Mouse (Mus musculus) kidney, embryonic 16.5 days (tissue): ENCODE results near the gene Pde4a. TPM values are rescaled to one million over a fixed set of nuclear protein-coding genes. Genes with fewer than 3 reads are reported as not detected.
A peak's percentile ranks its signal among the peaks of the same experiment; 100 is the strongest.

Experiments used
- ATAC-seq: fragments of 200-750 bp; cut with Nextera tagmentation; 2 replicates; pipeline ENCODE4 v1.8.0; 2017; ENCODE audit warnings: moderate TSS enrichment; ENCODE audit not compliant: low FRiP score, low TSS enrichment
- H3K27ac ChIP-seq: fragments of 300-500 bp; sonication (generic); 2 replicates; pipeline ENCODE4 v1.5.1; 2014; ENCODE audit warnings: low read length
- H3K27me3 ChIP-seq: fragments of 300-500 bp; sonication (generic); 2 replicates; pipeline ENCODE4 v1.6.1; 2014; ENCODE audit warnings: low read length, control low read depth, mixed read lengths; ENCODE audit not compliant: insufficient read depth
- H3K36me3 ChIP-seq: fragments of 300-500 bp; sonication (generic); 2 replicates; pipeline ENCODE4 v1.6.1; 2014; ENCODE audit warnings: low read length, control low read depth, mixed read lengths; ENCODE audit not compliant: insufficient read depth
- H3K4me1 ChIP-seq: fragments of 300-500 bp; sonication (generic); 2 replicates; pipeline ENCODE4 v1.6.1; 2014; ENCODE audit warnings: low read length, control low read depth, mixed read lengths; ENCODE audit not compliant: insufficient read depth
- H3K4me2 ChIP-seq: fragments of 300-500 bp; sonication (generic); replicated peaks from 2 replicates; pipeline ENCODE4 v1.6.1; 2014; ENCODE audit warnings: low read depth, low read length
- H3K4me3 ChIP-seq: fragments of 300-500 bp; sonication (generic); 2 replicates; pipeline ENCODE4 v1.5.1; 2014; ENCODE audit warnings: mild to moderate bottlenecking, low read length
- H3K9ac ChIP-seq: fragments of 300-500 bp; sonication (generic); replicated peaks from 2 replicates; pipeline ENCODE4 v1.6.1; 2014; ENCODE audit warnings: low read length
- H3K9me3 ChIP-seq: fragments of 300-500 bp; sonication (generic); 2 replicates; pipeline ENCODE4 v1.6.1; 2016; ENCODE audit warnings: low read length, control low read depth
- WGBS: fragments of 180-500 bp; shearing (Covaris S2); extraction: QIAGEN DNeasy Blood & Tissue Kit; methylation state at CpG from one replicate; pipeline ENCODE4 v1.1.7; 2014; 5-methylcytosine and 5-hydroxymethylcytosine counted together
- polyA plus RNA-seq: library from polyadenylated mRNA; unstranded; fragments of >200 nt; fragmentation: Nextera tagmentation; extraction: Ambion mirVana; gene quantifications from 2 replicates; pipeline ENCODE4 v1.2.1, GENCODE M21; 2015

Pde4a gene
- polyA plus RNA-seq, 1 experiment from 2014 or later, result 14.3 TPM

DNA sequence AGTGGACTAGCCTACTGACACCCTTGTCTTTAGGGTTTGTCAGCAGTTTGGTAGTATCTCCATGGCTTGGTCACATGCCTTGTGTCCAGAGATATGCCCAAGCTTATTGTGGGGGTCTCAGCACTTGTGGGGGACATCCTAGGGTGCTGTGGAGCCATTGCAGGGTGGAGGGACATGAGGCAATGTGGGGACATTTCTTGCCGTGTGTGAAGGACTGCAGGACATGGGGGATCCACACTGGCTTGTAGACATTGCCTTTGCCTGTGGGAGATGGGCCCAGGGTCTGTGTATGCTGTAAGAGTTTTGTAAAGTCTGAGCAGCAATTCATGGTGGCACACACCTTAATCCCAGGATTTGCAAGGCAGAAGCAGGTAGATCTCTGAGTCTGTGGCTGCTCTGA lies 15.3 kb downstream of the Pde4a start:
- Histone ChIP-seq H3K4me3 (no peak overlapping the region), H3K27me3 (no peaks in the 10 kb centered on the region), H3K9me3 (no peaks in the 10 kb centered on the region), H3K4me2 (no peak overlapping the region), H3K4me1 (peaks cover 29% of the 10 kb centered on the region), H3K36me3 (no peaks in the 10 kb centered on the region), H3K27ac (0 out of 2 replicates have a peak overlapping the region, but pooled peaks have one; percentile 22), H3K9ac (0 out of 2 replicates have a peak overlapping the region, but pooled peaks have one; percentile 73)
- no peak for ATAC-seq
- 62% methylated on average over 1 of the region's 1 CpGs for WGBS

DNA sequence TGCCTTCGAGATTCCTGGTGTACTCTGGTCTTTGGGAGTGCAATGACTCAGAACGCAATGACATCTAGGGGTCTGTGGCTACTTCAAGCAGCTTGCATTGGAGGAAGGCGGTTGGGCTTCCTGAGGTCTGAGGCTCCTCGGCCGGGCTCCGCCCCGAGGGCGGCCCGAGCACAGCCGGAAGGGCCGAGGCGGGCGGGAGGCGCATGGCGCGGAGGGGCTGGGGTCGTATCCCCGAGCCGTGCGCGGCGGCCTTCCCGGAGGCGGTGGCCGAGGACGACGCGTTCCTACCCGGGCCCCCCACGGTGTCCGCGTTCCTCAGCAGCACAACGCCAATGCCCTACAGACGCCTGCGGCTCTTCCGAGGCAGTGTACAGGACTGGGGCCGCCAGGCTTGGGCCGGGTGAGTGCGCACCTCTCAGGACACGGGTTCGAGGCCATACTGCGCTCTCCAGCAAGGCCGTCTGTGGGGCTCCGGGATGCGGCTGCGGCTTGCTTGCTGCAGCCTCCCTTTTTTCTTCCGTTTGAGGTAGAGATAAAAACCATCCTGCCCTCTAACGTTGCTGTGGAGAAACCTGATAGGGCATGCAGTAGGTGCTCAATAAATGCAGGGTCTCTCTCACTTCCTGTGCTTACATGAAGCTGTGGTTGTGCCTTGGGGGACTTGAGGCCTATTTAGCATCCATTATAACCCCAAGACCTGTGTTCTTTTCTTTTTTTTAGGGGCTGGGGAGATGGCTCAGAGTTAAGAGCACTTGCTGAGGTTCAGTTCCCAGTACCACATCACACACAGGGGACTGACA lies 16.1 kb downstream of the Pde4a start:
- Histone ChIP-seq H3K27ac (peak overlapping the region; percentile 13; the same call in 1 of the 2 replicates), H3K4me3 (peak overlapping the region; percentile 54), H3K9me3 (no peaks in the 10 kb centered on the region), H3K27me3 (no peaks in the 10 kb centered on the region), H3K4me1 (peaks cover 29% of the 10 kb centered on the region), H3K9ac (peak overlapping the region; percentile 73), H3K4me2 (peak overlapping the region; percentile 70), H3K36me3 (no peaks in the 10 kb centered on the region)
- WGBS, result 7% methylated on average over 44 of the region's 48 CpGs
- peak; percentile 73 for ATAC-seq

DNA sequence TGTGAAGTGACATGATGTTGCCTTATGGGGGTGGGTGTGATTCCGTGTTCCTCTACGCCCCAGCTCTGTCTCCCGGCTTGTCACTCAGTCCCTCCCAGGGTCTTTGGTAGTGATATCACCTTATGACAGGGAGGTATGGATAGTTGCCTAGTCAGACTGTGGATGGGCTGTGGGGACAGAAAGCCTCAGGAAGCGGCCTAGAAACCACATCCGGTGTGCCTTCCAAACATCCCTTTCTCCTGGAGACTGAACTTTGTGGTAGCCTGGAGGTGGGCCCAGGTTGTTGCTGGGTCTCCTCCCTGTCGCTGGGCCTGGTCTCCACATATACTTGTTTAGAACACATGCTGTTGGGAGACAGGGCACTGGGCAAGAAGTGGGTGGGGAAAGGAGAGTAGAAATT lies 17.9 kb downstream of the Pde4a start:
- H3K4me3 ChIP-seq, result no peak overlapping the region
- no peaks in the 10 kb centered on the region for H3K27me3 ChIP-seq
- H3K27ac ChIP-seq, result no peak overlapping the region
- no peak for ATAC-seq
- peak overlapping the region; percentile 63; the same call in 1 of the 2 replicates for H3K4me2 ChIP-seq
- no peaks in the 10 kb centered on the region for H3K36me3 ChIP-seq
- 82% methylated on average over 6 of the region's 6 CpGs for WGBS
- peak overlapping the region; percentile 59; the same call in 1 of the 2 replicates for H3K9ac ChIP-seq
- peaks cover 29% of the 10 kb centered on the region for H3K4me1 ChIP-seq
- no peaks in the 10 kb centered on the region for H3K9me3 ChIP-seq

DNA sequence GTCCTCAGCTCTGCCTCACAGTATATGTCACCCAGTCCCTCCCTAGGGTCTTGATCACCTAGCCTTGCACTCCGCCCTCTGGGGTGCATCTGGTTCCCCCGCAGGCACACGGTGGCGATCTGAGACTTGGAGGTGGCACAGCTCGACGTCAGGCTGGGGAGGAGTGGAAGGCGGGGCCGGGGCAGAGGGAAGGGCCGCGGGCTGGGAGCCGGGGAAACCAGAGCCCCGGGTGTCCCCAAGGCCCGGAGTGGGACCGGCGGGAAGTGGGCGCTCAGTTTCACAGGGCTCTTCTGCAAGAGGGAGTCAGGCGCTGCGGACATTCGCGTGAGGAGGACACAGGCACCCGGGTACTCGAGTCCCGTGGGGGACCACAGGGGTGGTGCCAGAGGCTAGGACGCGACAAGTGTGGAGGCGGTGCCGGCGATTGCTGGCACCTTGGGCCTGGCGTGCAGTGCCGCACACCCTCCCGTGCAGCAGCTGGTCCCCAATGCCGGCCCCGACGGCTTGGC lies 18.4 kb downstream of the Pde4a start:
- Histone ChIP-seq H3K9ac (peak overlapping the region; percentile 59), H3K4me3 (peak overlapping the region; percentile 45), H3K27ac (no peak overlapping the region), H3K9me3 (no peaks in the 10 kb centered on the region), H3K4me1 (peaks cover 29% of the 10 kb centered on the region), H3K36me3 (no peaks in the 10 kb centered on the region), H3K4me2 (peak overlapping the region; percentile 63), H3K27me3 (no peaks in the 10 kb centered on the region)
- WGBS, result 6% methylated on average over 34 of the region's 34 CpGs
- peak; percentile 41 for ATAC-seq

DNA sequence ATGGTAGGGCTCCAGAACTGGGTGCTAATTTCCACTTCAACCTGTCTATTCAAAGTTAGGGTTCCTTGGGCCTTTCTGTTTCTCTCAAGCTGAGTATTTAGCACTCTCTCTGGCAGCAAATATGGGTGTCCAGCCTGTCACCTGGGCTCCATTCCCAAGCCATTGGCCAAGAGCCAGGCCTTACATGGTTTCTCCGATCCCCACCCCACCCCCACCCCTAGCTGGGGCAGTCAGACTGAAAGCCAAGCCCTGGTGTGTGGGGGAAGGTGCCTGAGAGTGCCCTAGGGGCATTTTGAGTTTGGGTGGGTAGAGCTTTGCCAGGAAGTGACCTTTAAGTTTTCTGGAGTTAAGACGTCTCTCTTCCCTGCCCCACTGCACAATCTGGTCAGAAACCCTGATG lies 19.2 kb downstream of the Pde4a start:
- no peak for ATAC-seq
- peaks cover 29% of the 10 kb centered on the region for H3K4me1 ChIP-seq
- no peaks in the 10 kb centered on the region for H3K36me3 ChIP-seq
- peak overlapping the region; percentile 45; the same call in 1 of the 2 replicates for H3K4me3 ChIP-seq
- 19% methylated on average over 2 of the region's 2 CpGs for WGBS
- no peak overlapping the region for H3K27ac ChIP-seq
- no peaks in the 10 kb centered on the region for H3K27me3 ChIP-seq
- no peaks in the 10 kb centered on the region for H3K9me3 ChIP-seq
- no peak overlapping the region for H3K9ac ChIP-seq
- peak overlapping the region; percentile 63 for H3K4me2 ChIP-seq

DNA sequence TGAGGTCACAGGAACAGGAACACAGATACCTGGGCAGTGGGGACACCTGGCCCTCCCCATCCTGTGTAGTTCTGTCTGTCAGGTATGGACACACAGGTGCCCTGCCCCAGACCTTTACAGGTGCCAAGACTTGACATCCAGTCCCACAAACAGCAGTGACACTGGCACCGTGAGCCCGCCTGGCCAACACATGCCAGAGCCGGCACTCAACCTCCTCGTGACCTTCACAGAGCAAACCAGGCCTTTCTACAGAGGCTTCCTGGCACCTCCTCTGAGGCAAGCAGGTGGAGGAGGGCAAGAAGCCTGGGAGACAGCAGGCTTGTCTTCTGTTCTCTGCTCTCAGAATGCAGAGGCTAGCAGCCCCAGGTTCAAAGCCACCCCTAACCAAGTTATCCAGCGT lies 19.9 kb downstream of the Pde4a start:
- peaks cover 29% of the 10 kb centered on the region for H3K4me1 ChIP-seq
- H3K27ac ChIP-seq, result no peak overlapping the region
- no peaks in the 10 kb centered on the region for H3K27me3 ChIP-seq
- H3K9ac ChIP-seq, result no peak overlapping the region
- H3K4me2 ChIP-seq, result no peak overlapping the region
- no peak for ATAC-seq
- H3K36me3 ChIP-seq, result no peaks in the 10 kb centered on the region
- 84% methylated on average over 5 of the region's 5 CpGs for WGBS
- H3K9me3 ChIP-seq, result no peaks in the 10 kb centered on the region
- no peak overlapping the region for H3K4me3 ChIP-seq

DNA sequence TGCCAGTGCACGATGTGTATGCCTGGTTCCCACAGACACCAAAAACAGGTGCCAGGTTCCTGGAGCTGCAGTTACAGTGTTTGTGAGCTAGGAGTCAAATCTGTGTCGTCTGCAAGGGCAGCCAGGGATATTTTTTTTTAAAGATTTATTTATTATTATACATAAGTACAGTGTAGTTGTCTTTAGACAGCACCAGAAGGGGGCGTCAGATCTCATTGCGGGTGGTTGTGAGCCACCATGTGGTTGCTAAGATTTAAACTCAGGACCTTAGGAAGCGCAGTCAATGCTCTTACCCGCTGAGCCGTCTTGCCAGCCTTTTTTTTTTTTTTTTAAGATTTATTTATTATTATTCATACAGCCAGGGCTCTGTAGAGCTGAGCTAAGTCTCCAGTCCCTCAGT lies 24.4 kb downstream of the Pde4a start:
- H3K9ac ChIP-seq, result no peak overlapping the region
- WGBS, result 51% methylated on average over 7 of the region's 7 CpGs
- ATAC-seq, result no peak

DNA sequence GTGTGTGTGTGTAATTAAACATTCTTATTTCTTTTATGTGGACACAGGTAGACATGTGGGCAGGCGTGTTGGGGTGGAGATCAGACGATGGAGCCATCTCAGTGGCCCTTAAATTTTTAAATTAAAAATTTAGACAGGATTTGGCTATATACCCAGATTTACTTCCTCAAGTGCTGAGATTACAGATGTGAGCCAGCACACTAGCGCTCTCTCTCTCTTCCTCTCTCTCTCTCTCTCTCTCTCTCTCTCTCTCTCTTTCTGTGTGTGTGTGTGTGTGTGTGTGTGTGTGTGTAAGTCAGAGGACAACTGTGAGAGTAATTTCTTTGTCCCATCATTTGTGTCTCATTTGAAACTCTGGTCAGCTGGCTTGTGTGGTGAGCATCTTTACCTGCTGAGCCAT lies 25.2 kb downstream of the Pde4a start:
- no peaks in the 10 kb centered on the region for H3K9me3 ChIP-seq
- 74% methylated on average over 3 of the region's 3 CpGs for WGBS
- no peak overlapping the region for H3K27ac ChIP-seq
- H3K36me3 ChIP-seq, result peaks cover 6% of the 10 kb centered on the region; the same call in 1 of the 2 replicates
- ATAC-seq, result no peak
- H3K4me1 ChIP-seq, result no peaks in the 10 kb centered on the region
- no peaks in the 10 kb centered on the region for H3K27me3 ChIP-seq
- H3K4me3 ChIP-seq, result no peak overlapping the region
- no peak overlapping the region for H3K9ac ChIP-seq
- H3K4me2 ChIP-seq, result no peak overlapping the region

More for the DNA sequence above, 24.4 kb downstream of the Pde4a start:
- peaks cover 6% of the 10 kb centered on the region; the same call in 1 of the 2 replicates for H3K36me3 ChIP-seq
- H3K4me2 ChIP-seq, result no peak overlapping the region
- no peaks in the 10 kb centered on the region for H3K27me3 ChIP-seq
- H3K9me3 ChIP-seq, result no peaks in the 10 kb centered on the region
- peaks cover 6% of the 10 kb centered on the region for H3K4me1 ChIP-seq
- no peak overlapping the region for H3K4me3 ChIP-seq
- no peak overlapping the region for H3K27ac ChIP-seq

DNA sequence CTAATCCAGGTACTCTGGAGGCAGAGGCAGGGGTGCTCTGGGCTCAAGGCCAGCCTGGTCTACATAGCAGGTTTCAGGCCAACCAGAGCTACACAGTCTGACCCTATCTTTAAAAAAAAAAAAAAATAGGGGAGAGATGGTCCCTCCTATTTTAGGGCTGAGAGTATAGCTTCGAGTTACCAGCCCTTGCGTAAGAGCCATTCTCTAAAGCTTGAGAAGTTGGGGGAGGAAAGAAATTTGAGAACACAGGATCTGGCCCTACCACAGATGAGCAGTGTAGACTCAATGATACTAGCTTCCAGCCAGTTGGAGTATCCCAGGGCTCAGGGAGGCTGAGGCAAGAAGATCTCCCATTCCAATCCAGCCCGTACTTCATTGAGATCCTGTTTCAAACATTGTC lies 28.3 kb downstream of the Pde4a start:
- H3K36me3 ChIP-seq, result peaks cover 6% of the 10 kb centered on the region; the same call in 1 of the 2 replicates
- no peak overlapping the region for H3K4me3 ChIP-seq
- peaks cover 16% of the 10 kb centered on the region for H3K4me1 ChIP-seq
- ATAC-seq, result no peak
- H3K27me3 ChIP-seq, result no peaks in the 10 kb centered on the region
- H3K9ac ChIP-seq, result no peak overlapping the region
- no peak overlapping the region for H3K4me2 ChIP-seq
- 75% methylated on average over 3 of the region's 3 CpGs for WGBS
- no peak overlapping the region for H3K27ac ChIP-seq
- H3K9me3 ChIP-seq, result no peaks in the 10 kb centered on the region
